Mouse (Mus musculus): Measurements from ENCODE around the gene Emp1. TPM values are rescaled to one million over a fixed set of nuclear protein-coding genes. Genes with fewer than 3 reads are reported as not detected.

Gene Emp1
- polyA plus RNA-seq, 1 experiment from 2014 or later: 9.2 TPM

GRCm38 (mm10) chr6:135418223-135418824, 56.0 kb downstream of the Emp1 start:
- no peaks in the 10 kb centered on the region for H3K9me3 ChIP-seq
- no peaks in the 10 kb centered on the region for H3K4me1 ChIP-seq (replicated peaks)
- H3K27ac ChIP-seq: no peak overlapping the region
- H3K36me3 ChIP-seq: no peaks in the 10 kb centered on the region
- ATAC-seq: no peak
- H3K9ac ChIP-seq (replicated peaks): no peak overlapping the region
- no peak overlapping the region for H3K4me2 ChIP-seq (replicated peaks)
- WGBS: 89% methylated on average over 8 of the region's 8 CpGs
- no peak overlapping the region for H3K4me3 ChIP-seq (replicated peaks)
- no peaks in the 10 kb centered on the region for H3K27me3 ChIP-seq

- 89% methylated on average over 2 of the region's 2 CpGs for WGBS
- H3K27me3 ChIP-seq: no peaks in the 10 kb centered on the region
- no peak overlapping the region for H3K4me2 ChIP-seq (replicated peaks)
- no peak overlapping the region for H3K9ac ChIP-seq (replicated peaks)
- H3K27ac ChIP-seq: no peak overlapping the region
- no peaks in the 10 kb centered on the region for H3K36me3 ChIP-seq
- H3K9me3 ChIP-seq: no peaks in the 10 kb centered on the region
- no peak for ATAC-seq
- H3K4me3 ChIP-seq (replicated peaks): no peak overlapping the region
- peaks cover 8% of the 10 kb centered on the region; the same call in 1 of the 2 replicates for H3K4me1 ChIP-seq (replicated peaks)
Measured at GRCm38 (mm10) chr6:135428246-135428645, 65.9 kb downstream of the Emp1 start.

- no peak overlapping the region for H3K9ac ChIP-seq (replicated peaks)
- peak overlapping the region; percentile 9; the same call in 1 of the 2 replicates for H3K27ac ChIP-seq
- no peak overlapping the region for H3K4me3 ChIP-seq (replicated peaks)
- WGBS: 53% methylated on average over 8 of the region's 8 CpGs
- H3K4me2 ChIP-seq (replicated peaks): no peak overlapping the region
- no peaks in the 10 kb centered on the region for H3K36me3 ChIP-seq
- peak; percentile 58; the same call in 1 of the 2 replicates for ATAC-seq
- no peaks in the 10 kb centered on the region for H3K27me3 ChIP-seq
- no peaks in the 10 kb centered on the region for H3K9me3 ChIP-seq
- H3K4me1 ChIP-seq (replicated peaks): peaks cover 8% of the 10 kb centered on the region; the same call in 1 of the 2 replicates
Measured at GRCm38 (mm10) chr6:135429268-135429909, 67.0 kb downstream of the Emp1 start.

- Histone ChIP-seq H3K9me3 (no peaks in the 10 kb centered on the region), H3K27ac (no peak overlapping the region), H3K4me3 (replicated peaks) (no peak overlapping the region), H3K27me3 (no peaks in the 10 kb centered on the region), H3K4me1 (replicated peaks) (peaks cover 8% of the 10 kb centered on the region; the same call in 1 of the 2 replicates), H3K9ac (replicated peaks) (no peak overlapping the region), H3K36me3 (no peaks in the 10 kb centered on the region), H3K4me2 (replicated peaks) (no peak overlapping the region)
- 85% methylated on average over 8 of the region's 8 CpGs for WGBS
- ATAC-seq: no peak
Measured at GRCm38 (mm10) chr6:135430441-135430970, 68.2 kb downstream of the Emp1 start.

Other genes starting within 250 kb of the Emp1 start
- gene Gprc5d, start 244.3 kb upstream of the Emp1 start, polyA plus RNA-seq (2015; fragmentation: Nextera tagmentation; extraction: Ambion mirVana): 0.12 TPM in 1 of 2 replicates, not detected in the other
- gene Fam234b, start 164.6 kb upstream of the Emp1 start, polyA plus RNA-seq (2015; fragmentation: Nextera tagmentation; extraction: Ambion mirVana): 67.0 and 74.1 TPM in 2 replicates
- gene Hebp1, start 164.5 kb upstream of the Emp1 start, polyA plus RNA-seq (2015; fragmentation: Nextera tagmentation; extraction: Ambion mirVana): 2.7 and 3.4 TPM in 2 replicates
- 0.20 and 0.23 TPM in 2 replicates for gene Gsg1, start 108.2 kb upstream of the Emp1 start, polyA plus RNA-seq (2015; fragmentation: Nextera tagmentation; extraction: Ambion mirVana)
- not detected in 2 replicates for gene Pbp2, start 52.1 kb upstream of the Emp1 start, polyA plus RNA-seq (2015; fragmentation: Nextera tagmentation; extraction: Ambion mirVana)